Mouse (Mus musculus) natural killer cell, adult 2 months (primary cell): Measurements from ENCODE around the gene Ripor2.
A peak's percentile ranks its signal among the peaks of the same experiment; 100 is the strongest.

Experiments used
- DNase-seq, 2 experiments: peaks; one replicate each; pipeline ENCODE4 v3.0.0; 2022; ENCODE audit warnings: low spot score in 2 of 2

The Ripor2 gene

DNA sequence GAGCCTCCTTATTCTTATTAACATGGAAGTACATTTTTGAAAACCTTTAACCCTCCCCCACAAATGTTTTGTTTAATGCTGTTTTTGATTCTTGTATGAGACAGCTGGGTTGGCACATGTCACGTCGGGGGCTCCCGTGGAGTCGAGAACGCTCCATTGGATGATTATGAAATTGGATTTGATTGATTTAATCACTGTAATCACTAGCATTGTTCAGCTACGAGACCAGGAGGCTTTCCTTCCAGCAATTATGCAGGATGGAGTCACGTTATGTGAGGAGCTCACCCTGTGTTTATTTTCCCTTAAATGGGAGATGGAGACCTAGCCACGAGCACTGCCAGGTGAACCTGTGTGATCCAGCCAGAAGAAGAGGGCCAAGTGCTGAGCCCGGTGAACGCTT is at the start of gene Ripor2:
Gene Ripor2 (plus strand): TSS at position 357 of the 400 bp plus-strand sequence.
- DNase-seq, result no peak

DNA sequence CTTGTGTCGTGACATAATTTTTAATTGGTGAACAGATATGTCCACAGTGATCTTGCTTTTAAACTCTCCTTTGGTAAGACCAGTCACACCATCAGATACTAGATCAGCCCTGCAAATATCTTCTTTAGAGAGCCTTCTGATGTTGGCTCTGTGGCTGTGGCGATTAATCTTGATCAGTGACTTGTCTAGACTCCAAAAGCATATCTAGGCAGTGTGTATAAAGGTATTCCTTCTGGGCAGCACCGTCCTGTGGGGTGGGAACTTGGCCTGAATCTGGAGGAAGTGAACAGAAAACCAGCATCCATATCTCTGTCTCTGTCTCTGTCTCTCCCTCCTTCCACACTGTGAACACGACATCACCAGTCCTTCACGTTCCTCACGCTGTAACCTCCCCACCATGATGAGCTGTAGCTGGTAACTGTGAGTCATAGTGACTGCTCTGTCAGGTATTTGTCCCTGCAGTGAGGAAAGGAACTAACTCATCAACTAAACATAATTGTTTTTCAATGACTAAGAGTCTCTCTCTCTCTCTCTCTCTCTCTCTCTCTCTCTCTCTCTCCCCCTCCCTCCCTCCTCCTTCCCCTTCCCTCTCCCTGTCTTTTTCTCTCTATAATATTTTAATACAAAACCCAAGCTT is 45.3 kb upstream of the Ripor2 start:
- DNase-seq, result no peak

DNA sequence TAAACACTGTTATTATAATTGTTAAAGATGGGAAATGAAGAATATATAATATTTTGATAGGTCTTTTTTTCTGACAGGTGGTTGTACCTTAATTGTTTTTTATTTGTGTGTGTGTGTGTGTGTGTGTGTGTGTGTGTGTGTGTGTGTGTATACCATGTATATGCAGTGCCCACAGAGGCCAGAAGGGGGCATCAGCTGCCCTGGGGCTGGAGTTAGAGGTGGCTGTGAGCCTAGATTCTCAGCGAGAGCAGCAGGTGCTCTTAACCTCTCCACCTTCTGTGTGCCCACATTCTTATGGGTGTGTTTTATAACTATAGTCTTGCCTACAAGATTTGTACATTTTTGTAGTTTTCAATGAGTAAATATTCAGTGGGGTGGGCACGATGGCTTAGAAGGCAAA is 44.0 kb upstream of the Ripor2 start:
- DNase-seq, result no peak

DNA sequence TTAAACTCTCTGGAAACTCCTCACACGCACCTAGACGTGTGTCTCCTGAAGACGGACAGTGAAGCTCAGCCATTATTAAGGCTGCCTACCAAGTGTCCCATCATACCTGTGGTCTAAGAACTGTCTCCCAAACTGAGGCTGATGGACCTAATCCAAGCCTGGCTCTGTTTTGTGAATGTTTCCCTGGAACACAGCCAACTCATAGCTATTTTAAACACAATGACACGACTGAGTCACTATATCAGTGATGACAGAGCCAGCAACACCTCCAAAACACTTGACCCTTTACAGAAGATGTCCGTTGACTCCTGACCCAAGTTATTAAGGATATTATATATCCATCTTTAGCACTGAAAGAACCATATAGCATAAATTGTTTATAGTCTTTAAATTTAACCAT is 43.0 kb upstream of the Ripor2 start:
- no peak for DNase-seq

DNA sequence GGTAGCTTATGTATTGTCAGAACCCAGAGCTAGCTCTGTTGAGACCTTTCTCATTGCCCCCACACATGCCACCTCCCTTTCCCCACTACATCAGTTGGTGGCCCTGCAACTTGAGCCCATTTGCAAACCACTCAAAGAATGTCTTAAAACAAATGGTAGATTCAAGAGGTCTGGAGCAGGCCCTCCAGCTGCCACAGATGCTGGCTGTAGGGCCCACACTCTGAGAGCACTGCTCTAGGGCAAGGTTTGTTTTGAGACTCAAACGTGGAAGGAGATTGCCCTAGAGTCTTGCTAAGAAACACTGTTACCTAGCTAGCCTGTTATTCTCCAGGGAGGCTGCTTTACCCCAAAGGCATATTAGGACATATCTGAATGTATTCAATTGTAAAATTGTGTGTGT is 36.3 kb upstream of the Ripor2 start:
- no peak for DNase-seq

DNA sequence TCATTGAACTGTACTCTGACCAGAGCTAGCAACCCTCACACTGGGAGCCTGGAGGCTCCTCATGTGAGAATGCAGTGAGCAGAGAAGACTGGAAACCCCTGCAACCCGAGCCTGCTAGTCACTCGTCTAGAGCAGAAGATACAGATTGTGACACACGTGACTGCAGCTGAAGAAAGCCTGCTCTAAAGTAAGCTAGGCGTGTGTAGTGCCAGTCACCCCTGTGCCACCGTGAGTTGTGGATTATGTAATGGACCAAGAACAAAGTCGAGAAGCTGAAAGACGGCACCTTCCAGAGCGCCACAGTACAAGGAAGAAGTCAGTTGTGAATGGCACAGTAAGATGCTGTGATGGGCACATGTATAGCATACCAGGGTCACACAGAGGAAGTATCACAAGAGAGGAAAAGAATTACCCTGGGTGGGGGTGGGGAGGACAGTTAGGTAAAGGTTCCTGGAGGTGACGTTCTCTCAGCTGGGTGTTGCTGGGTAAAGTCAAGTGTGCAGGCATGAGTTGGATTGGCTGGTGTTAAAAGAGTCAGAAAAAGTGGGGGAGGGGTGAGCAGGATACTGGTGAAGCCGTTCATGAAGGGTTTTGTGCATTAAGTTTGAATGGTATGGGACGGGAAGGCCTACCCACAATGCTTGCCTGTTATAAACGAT is 35.1 kb upstream of the Ripor2 start:
- no peak for DNase-seq

DNA sequence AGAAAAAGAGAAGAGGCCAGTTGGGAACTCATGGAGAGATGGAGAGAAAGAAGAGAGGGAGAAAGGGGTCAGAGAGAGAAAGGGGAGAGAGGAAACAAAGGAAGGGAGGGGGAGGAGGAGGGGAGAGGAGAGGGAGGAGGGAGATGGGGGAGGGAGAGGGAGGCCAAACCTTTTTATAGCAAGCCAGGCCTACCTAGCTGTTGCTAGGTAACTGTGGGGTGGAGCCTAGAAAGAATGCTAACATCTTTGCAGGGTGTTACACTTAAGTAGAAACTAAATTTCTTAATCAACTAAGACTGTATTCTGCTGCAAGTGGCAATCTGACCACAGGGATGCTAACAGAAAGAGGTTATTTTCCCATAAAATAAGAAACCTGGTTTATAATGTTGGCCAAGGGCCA is 33.1 kb upstream of the Ripor2 start:
- no peak for DNase-seq

DNA sequence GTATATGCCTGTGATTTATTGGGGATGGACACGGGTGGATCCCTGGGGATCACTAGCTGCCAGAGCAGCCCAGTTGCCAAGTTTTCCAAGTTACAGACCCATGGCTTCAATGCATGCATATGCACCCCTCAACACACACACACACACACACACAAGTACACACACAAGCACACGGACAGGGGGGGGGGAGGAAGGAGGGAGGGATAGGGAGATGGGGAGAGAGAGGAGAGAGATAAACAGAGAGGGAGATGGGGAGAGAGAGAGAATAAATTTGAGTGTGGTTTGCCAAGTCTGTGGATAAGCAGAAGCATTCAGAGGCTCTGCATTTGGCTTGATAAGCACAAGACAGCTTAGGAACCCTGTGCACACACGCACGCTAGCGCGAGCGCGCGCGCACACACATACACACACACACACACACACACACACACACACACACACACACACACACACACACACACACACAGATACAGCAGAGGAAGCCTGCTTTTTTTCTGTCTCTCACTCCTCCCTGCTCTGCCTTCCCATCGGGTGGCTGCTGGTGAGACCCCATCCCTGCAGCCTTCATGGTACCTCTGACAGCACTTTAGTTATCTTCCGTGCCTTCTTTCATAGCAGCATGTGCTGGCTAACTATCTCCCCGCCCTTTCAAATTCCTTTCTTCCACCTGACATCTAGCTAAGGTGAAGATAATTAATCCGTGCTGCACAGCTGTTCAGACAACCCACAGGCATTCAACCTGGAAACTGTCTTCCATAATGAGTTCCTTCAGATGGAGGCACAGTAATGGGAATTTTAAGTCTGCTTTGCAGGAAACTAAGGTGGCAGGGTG is 30.7 kb upstream of the Ripor2 start:
- DNase-seq, result no peak

DNA sequence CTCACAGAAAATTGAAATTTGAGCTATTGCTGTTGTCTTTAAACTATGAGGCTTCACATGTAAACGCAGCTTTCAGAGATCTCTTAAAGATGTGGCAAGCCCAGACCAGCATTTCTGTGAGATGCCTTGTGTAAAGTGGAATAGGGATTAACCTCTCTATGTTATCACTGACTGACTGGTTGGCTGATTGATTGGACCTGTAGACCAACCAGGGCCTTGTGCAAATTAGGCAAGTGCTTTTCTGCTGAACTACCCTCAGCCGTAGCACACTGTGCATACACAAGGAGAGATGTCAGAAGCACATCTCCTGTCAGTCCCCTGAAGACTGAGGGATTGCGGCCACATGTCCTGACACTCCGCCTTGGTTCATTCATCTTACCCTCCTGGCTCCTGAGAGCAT is 29.9 kb upstream of the Ripor2 start:
- no peak for DNase-seq

DNA sequence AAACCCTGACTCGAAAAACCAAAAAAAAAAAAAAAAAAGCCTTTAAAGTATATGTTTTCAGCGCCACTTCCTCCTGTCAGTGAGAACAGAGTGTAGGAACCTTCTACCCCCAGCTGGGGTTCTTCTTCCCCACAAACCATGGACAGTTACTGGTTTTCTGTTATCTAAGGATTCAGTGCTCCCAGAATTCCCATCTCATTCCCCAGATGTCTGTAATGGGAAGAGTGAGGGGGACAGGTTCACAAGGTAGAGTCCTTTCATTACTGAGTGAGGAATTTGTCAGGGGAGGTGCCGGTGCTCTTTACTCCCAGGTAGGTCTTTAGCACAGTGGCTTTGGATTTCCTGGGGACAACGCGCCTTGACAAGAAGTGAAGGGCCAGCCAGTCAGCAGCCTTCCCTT is 20.6 kb upstream of the Ripor2 start:
- no peak for DNase-seq

DNA sequence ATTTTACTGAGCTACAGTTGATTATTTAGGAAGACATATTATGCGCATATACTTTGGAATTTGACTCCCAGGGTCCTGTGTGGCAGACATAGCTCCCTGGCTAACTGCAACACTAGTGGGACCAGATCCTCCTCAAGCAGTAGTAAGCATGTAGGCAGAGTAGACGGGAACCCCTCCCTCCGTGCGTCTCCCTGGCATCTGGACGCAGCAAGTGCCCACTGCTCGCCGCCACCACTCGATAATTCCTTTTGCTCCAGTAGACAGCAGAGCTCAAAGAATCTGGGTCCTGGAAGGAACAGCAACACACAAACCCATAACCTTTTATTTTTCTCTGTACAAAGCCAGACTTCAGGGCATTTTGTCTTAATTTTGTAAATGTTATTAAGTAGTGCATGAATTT is 17.3 kb upstream of the Ripor2 start:
- DNase-seq, result no peak

DNA sequence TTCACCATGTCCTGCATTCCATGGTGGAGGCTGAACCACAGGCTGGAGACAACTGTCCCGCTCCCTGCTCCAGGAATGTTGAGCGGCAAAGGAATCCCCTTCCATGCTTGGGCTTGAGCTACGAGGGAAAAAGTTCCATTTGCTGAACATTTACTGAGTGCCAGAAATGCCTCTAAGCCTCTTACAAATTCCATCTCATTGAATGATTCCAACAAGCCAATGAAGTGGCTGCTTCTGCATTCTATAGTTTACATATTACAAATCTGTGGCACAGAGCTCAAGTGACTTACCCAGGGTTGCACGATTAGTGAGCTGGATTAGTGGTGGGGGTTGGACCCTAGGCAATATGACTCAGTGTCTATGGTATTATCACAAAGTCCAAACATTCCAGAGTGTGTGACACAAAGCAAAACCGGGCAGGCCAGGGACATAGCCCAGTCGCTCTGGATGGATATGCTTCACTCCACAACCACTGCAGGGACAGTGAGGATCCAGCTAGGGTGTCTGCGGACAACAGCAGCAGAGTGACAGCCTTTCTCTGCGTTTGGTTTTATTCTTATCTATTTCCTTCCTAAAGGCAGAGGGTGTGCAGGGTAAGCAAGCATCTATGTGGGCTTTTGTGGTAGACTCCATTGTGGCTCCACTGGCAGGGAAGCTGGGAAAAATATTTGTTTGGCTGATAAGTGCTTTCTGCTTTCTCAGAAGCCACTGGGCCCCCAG is 16.6 kb upstream of the Ripor2 start:
- DNase-seq, result no peak

DNA sequence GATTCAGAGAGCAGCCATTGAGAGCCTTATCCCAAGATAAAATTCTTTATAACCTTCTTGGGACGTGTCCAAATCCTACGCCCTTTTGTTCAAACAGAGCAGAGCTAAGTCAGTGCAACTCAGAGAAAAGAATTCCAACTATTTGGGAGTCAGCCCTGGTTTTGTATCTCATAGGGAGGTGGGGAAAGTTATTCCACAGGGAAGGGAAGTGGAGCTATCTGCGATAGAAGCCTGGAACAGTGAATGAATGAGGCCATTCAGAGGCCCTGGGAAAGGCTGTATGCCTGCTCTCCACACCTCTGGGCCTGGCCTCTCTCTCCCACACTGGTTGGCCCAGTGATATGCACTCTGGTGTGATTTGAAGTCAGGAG is 16.1 kb upstream of the Ripor2 start:
- DNase-seq, result no peak

DNA sequence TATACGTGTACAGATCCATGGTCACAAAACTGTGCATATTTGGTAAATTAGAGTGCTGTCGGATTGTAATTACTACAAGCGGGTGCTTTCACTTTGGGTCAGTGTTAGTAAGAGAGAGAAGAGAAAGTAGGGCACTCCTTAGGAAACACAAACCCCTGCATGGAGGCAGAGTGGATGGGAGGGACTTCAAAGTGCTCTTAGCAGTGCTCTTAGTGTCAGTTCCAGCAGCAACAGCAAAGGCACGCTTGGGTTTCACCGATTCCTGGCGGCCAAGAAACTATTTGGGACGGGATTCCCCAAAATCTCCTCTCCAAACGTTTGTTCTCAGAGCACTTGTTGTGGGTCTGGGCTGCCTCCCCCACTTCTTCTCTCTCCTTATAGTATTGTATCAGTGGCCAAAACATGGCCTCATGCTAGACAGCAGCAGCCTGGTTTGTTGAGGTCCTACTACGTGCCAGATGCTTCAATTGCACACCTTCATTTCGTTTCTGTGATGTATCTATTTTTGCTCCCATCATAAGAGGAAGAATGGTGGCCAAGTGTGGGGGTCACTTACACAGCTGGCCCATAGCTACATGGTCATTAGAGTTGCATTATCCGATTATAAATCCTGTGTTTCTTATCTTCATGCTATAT is 14.7 kb upstream of the Ripor2 start:
- DNase-seq, result no peak

DNA sequence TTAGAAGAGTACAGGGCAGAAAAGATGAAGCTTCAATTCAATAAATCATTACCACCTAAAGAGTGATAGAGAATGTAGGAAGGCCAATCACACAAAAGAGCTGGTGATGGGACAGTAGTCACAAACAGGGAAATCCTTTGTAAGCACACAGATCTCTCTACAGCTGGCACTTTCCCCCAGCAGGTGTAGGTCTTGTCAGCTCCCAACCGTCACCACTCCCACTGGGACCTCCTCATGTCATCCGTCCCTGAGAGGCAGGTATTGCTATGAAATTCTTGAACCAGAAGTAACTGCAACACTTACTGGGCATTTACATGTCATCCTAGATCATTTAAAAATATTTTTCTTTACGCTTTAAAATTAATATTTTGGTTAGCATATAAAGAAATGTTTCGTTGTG is 12.9 kb upstream of the Ripor2 start:
- peak in 1 of 2 experiments; percentile 36 for DNase-seq

DNA sequence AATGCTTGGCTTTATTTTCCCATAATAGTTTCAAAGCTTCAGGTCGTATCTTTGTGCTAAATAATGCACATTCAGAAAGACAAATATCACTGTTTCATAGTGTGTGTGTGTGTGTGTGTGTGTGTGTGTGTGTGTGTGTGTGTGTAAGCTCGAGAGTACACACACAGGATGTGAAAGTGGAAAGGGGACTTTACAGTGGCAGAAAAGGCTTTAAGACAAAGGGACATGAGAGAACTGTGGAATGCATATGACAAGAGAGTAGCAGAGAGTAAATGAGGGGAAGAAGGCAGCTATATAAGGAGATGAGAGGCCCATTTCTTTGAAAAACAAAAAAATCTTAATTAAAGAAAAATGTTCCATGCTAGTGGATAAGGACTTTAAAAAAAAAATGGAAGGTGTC is 11.3 kb upstream of the Ripor2 start:
- DNase-seq, result no peak

DNA sequence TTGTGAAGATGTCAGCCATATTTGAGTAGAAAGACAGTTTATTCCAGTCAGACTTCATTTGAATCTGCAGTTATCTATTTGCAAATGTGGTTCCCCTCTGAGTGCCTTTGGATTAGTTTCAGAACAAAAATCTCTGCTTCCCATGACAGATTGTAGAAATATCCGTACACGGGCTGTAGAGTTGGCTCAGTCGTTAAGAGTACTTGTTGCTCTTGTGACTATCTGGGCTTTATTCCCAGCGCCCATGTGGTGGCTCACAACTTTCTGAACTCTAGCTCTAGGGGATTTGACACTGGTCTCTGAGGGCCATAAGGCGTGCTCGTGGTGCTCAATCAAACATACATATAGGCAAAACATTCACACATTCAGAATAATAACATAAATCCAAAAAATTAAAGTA is 10.1 kb upstream of the Ripor2 start:
- DNase-seq, result no peak

DNA sequence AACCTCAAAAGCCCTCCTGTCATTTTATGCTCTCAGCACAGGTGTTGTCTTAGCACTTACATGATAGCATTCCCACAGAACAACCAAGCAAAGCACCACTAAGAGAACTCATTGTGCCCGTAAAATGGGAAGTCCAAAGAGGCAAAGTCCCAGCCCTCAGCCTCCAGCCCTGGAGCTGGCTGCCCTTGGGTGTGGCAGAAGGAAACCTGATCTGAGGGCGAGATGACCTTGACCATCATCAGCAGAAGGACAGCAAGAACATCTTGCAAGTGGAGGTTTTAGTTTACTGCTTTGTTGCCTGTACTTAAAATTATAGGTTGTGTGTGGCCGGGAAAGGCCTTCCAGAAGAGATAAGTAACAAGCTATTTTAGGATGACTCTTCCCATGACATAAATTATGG is 6.9 kb upstream of the Ripor2 start:
- DNase-seq, result no peak

DNA sequence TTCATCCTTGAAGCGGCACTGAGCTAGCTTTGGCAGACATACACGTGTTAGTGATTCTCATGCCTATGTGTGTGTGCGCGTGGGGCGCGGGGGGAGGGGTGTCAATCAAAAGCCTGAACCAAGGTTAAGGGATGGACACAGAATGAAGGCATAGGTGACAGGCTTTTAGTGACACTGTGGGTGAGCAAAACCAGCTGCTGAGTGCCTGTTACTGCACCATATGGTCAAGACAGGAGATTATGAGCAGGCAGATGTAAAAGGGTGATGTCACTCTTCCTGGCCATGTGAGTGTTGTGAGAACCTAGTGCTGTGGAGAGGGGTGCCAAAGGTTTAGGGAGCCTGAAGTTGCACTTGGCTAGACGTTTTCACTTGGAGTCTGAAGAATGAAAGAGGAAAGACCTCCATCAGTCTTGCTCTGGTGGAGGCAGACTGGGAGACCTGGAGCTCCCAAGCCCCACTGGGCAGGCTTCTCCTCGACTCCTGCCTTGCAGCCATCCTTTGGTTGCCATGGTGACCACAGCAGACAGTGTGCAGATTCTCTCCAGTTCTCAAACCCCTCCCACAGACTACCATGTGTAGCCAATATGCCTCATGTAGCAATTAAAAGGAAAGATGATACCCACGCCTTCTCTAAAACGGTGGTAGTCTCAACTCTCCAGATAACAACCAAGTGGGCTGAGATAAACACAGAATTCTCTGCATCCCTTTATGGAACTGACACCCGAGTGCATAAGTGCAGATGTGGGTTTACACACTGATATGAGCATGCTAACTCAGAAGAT is 5.5 kb upstream of the Ripor2 start:
- no peak for DNase-seq

DNA sequence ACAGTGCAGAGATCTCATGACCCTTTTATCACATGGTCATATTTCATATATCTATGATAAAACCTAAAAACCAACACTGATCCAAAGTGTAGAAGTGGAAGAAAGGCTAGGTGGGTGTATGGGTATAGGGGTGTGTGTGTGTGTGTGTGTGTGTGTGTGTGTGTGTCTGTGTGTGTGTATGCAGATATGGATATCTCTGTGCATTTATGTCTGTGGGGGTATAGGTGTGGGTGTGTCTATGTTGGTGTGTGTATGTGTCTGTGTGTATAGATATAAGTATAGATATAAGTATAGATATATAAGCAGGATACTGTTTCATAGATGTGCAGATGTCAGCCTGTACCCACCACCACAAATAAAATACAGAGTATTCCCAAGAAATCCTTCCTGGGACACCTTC is 3.7 kb upstream of the Ripor2 start:
- no peak for DNase-seq

DNA sequence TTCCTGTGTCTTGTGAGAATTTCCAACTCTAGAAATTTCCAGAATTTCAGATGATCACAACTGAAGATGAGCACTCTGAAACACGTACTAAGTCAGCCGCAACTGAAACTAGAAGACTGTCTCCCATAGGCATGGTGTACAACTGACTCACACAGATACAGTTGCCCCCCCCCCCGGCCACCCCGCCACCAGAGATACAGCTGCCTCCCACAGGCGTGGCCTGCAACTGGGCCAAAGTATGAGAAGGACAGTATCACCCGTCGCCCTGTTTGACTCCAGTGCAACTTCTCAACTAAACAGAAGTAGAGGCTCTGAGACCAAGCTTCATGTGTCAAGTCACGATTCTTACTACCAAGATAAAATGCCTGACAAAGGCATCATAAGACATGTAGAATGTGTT is 1.2 kb upstream of the Ripor2 start:
- DNase-seq, result no peak
